Mouse (Mus musculus) hindbrain, postnatal 0 days (tissue): ENCODE results near the gene E130208F15Rik. TPM values are rescaled to one million over a fixed set of nuclear protein-coding genes. Genes with fewer than 3 reads are reported as not detected.

Source experiments
- ATAC-seq: fragments of 200-750 bp; cut with Nextera tagmentation; 2 replicates; pipeline ENCODE4 v1.8.0; 2017; ENCODE audit warnings: mild to moderate bottlenecking, moderate TSS enrichment, moderate library complexity
- DNase-seq: peaks from one replicate; pipeline ENCODE4 v3.0.0-alpha.2; 2015; ENCODE audit warnings: low spot score
- H3K27ac ChIP-seq: fragments of 300-500 bp; sonication (generic); 2 replicates; pipeline ENCODE4 v1.5.1; 2014; ENCODE audit warnings: mild to moderate bottlenecking
- H3K27me3 ChIP-seq: fragments of 300-500 bp; sonication (generic); 2 replicates; pipeline ENCODE4 v1.6.1; 2014; ENCODE audit warnings: low read length, mixed read lengths; ENCODE audit not compliant: insufficient read depth
- H3K36me3 ChIP-seq: fragments of 300-500 bp; sonication (generic); 2 replicates; pipeline ENCODE4 v1.6.1; 2014; ENCODE audit warnings: low read length, mixed read lengths; ENCODE audit not compliant: insufficient read depth
- H3K4me1 ChIP-seq: fragments of 300-500 bp; sonication (generic); 2 replicates; pipeline ENCODE4 v1.6.1; 2014; ENCODE audit warnings: antibody characterized with exemption, low read length, mixed read lengths; ENCODE audit not compliant: insufficient read depth
- H3K4me2 ChIP-seq: fragments of 300-500 bp; sonication (generic); 2 replicates; pipeline ENCODE4 v1.6.1; 2014; ENCODE audit warnings: low read depth, mild to moderate bottlenecking, low read length, moderate library complexity, mixed read lengths
- H3K4me3 ChIP-seq: fragments of 300-500 bp; sonication (generic); 2 replicates; pipeline ENCODE4 v1.5.1; 2014; ENCODE audit warnings: low read length
- H3K9ac ChIP-seq: fragments of 300-500 bp; sonication (generic); replicated peaks from 2 replicates; pipeline ENCODE4 v1.6.1; 2014; ENCODE audit warnings: mild to moderate bottlenecking, low read length, moderate library complexity, mixed read lengths
- H3K9me3 ChIP-seq: fragments of 300-500 bp; sonication (generic); 2 replicates; pipeline ENCODE4 v1.6.1; 2016; ENCODE audit warnings: low read length, mixed read lengths
- CTCF ChIP-seq: IDR thresholded peaks from 2 replicates; pipeline ENCODE4 v1.5.1; 2016; ENCODE audit warnings: antibody characterized with exemption, control low read depth, low read depth
- WGBS: fragments of 180-500 bp; shearing (Covaris S2); extraction: QIAGEN DNeasy Blood & Tissue Kit; methylation state at CpG from one replicate; pipeline ENCODE4 v1.1.7; 2014; 5-methylcytosine and 5-hydroxymethylcytosine counted together
- polyA plus RNA-seq: library from polyadenylated mRNA; unstranded; fragments of >200 nt; fragmentation: Nextera tagmentation; extraction: Ambion mirVana; gene quantifications from 2 replicates; pipeline ENCODE4 v1.2.1, GENCODE M21; 2015
- total RNA-seq: library from RNA; depleted of rRNA; stranded (reverse); fragments of >200 nt; gene quantifications from 2 replicates; pipeline ENCODE4 v1.2.3, GENCODE M21; 2014

The E130208F15Rik gene
- total and polyA plus RNA-seq, 2 experiments from 2014 or later, result 0.79 to 1.8 TPM

DNA sequence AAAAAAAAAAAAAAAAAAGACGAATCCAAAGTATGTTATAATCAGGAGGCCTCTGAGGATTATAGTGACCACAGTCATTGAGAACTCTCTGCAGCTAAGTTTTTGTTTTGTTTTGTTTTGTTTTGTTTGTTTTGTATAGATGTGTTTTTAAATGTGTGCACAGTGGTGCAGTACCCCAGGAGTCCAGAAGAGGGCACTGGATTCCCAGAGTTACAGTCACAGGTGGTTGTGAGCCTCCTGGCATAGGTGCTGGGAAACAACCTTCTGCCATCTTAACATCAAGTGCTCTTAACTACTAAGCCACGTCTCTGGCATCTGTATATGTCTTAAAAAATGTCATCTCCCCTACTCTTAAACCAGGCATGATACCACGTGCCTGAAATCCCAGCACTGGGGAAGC lies 20.6 kb upstream of the E130208F15Rik start:
- H3K4me3 ChIP-seq, result no peak overlapping the region
- peaks cover 67% of the 10 kb centered on the region for H3K36me3 ChIP-seq
- peak; percentile 21; the same call in 1 of the 2 replicates for ATAC-seq
- H3K4me2 ChIP-seq, result no peak overlapping the region
- no peaks in the 10 kb centered on the region for H3K4me1 ChIP-seq
- no peaks in the 10 kb centered on the region for H3K9me3 ChIP-seq
- peak; percentile 76 for TF ChIP-seq CTCF
- DNase-seq, result peak; percentile 69
- no peak overlapping the region for H3K9ac ChIP-seq
- no peaks in the 10 kb centered on the region for H3K27me3 ChIP-seq
- no peak overlapping the region for H3K27ac ChIP-seq
- 54% methylated on average over 3 of the region's 3 CpGs for WGBS

- H3K4me1 ChIP-seq, result peaks cover 6% of the 10 kb centered on the region; the same call in 1 of the 2 replicates
- 94% methylated on average over 16 of the region's 16 CpGs for WGBS
- H3K9ac ChIP-seq, result no peak overlapping the region
- no peak overlapping the region for H3K4me2 ChIP-seq
- H3K9me3 ChIP-seq, result no peaks in the 10 kb centered on the region
- H3K27ac ChIP-seq, result peak overlapping the region; percentile 16; the same call in 1 of the 2 replicates
- no peaks in the 10 kb centered on the region for H3K27me3 ChIP-seq
- H3K36me3 ChIP-seq, result peaks cover 43% of the 10 kb centered on the region
- ATAC-seq, result no peak
- TF ChIP-seq CTCF, result peak; percentile 60
- DNase-seq, result peak; percentile 50
- H3K4me3 ChIP-seq, result no peak overlapping the region
Observed at GRCm38 (mm10) chr7:30306083-30306779, 15.3 kb upstream of the E130208F15Rik start.

DNA sequence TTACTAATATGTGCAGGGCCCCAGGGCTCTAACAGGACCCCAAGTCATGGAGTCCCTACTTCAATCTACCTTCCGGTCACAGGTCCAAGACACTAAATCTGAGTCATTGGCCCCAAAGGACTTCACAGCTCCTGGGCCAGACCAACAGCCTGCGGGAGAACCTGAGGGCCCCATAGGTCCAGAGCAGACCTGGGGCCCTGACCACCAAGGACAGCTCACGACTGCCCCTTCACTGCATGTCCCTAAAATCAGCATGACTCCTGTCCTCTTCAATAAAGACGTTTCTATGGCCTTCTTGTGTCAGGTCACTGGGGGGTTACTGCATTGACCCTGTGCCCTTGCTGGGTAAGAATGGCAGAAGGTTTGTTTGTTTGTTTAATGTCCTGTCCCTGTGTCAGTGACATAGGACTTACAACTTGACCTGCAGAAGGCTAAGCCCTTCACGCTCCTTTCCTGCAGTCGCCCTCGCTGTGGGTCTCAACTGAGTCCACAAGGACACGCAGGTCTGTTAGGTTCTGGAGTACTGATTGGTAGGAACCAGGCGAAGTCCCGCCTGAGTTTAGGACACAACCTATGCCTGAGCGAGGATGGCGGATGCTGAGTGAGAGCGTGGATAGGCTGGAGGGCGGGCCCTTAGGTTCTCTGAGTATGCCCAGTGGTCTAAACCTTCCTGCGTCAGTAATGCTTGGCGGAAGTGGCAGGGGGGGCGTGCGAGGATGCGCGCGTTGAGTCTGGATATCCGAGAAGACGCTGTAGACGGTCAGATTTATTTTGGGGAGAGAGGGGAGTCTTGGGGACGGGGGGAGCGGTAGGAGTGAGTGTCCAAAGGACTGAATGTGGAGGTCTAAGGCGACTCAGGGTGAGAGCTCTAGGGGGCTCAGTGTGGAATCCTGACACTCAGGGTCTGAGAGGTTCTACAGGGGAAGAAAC lies 13.2 kb upstream of the E130208F15Rik start, which contains the start of gene Alkbh6:
Gene Alkbh6 (plus strand): TSS at position 642 of the 930 bp plus-strand sequence.
- 5% methylated on average over 27 of the region's 27 CpGs for WGBS

DNA sequence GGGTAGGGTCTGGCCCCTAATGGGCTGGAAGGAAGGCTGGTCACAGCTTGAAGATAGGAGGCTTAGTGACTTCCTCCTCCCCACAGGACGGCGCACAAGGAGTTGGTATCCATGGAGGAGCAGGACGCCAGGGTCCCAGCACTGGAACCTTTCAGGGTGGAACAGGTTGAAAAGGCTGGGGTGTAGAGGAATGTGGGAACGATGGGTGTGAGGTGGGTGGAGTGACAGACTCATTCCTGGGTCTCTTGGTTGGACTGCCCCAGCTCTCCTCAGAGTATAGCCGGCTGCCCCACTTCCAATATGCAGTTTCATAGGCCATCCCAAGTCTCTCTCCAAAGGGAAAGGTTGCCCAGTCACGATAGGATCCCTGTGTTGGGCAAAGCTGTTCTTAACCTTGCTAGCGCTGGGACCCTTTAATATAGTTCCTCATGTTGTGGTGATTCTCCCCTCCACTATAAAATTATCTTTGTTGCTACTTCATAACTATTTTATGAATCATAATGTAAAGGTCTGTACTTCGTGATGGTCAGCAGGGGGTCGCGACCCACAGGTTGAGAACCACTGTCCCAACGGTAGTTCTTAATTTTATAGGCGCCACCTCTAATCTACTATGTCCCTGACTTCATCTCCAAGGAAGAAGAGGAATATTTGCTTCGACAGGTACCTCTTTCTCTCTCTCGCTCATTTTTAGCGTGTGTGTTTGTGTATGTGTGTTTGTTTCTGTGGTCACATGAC lies 12.0 kb upstream of the E130208F15Rik start:
- Histone ChIP-seq H3K4me1 (peaks cover 6% of the 10 kb centered on the region; the same call in 1 of the 2 replicates), H3K27ac (0 out of 2 replicates have a peak overlapping the region, but pooled peaks have one; percentile 33), H3K9me3 (no peaks in the 10 kb centered on the region), H3K4me2 (peak overlapping the region; percentile 96), H3K4me3 (peak overlapping the region; percentile 66), H3K36me3 (peaks cover 20% of the 10 kb centered on the region), H3K9ac (peak overlapping the region; percentile 63), H3K27me3 (no peaks in the 10 kb centered on the region)
- no peak for TF ChIP-seq CTCF
- DNase-seq (no peak), ATAC-seq (no peak)
- WGBS, result 60% methylated on average over 15 of the region's 15 CpGs

More for the DNA sequence above, 13.2 kb upstream of the E130208F15Rik start, which contains the start of gene Alkbh6:
- TF ChIP-seq CTCF, result peak; percentile 8; the same call in 1 of the 2 replicates
- Histone ChIP-seq H3K9me3 (no peaks in the 10 kb centered on the region), H3K36me3 (peaks cover 27% of the 10 kb centered on the region), H3K9ac (peak within 1 kb of the TSS; percentile 63), H3K27me3 (no peaks in the 10 kb centered on the region), H3K4me1 (peaks cover 6% of the 10 kb centered on the region; the same call in 1 of the 2 replicates), H3K4me3 (peak within 1 kb of the TSS; percentile 66), H3K4me2 (peak within 1 kb of the TSS; percentile 96), H3K27ac (peak within 1 kb of the TSS; percentile 73)
- DNase-seq (peak; percentile 98), ATAC-seq (peak; percentile 99)

DNA sequence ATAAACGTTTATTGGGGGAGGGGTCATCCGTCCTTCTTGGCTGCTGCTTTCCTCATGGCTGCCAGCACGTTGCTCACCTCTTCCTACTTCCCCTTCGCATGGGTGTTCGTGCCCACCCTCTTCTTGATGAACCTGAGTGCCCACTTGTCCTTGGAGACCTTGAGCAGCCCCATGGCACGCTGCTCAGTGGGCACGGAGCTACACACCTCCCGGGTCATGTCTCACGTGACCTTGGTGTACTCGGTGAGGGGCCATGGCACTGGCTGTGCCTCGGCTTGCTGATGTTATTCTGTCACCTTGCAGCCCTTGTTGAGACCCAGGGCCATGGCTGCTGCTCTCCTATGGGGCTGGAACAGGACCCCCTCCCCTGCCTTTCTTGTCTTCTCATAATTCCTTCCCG lies 11.4 kb upstream of the E130208F15Rik start:
- ATAC-seq (no peak), DNase-seq (no peak)
- peaks cover 20% of the 10 kb centered on the region for H3K36me3 ChIP-seq
- H3K4me1 ChIP-seq, result peaks cover 6% of the 10 kb centered on the region; the same call in 1 of the 2 replicates
- H3K9me3 ChIP-seq, result no peaks in the 10 kb centered on the region
- no peak for TF ChIP-seq CTCF
- no peaks in the 10 kb centered on the region for H3K27me3 ChIP-seq
- no peak overlapping the region for H3K27ac ChIP-seq
- H3K9ac ChIP-seq, result no peak overlapping the region
- no peak overlapping the region for H3K4me2 ChIP-seq
- H3K4me3 ChIP-seq, result no peak overlapping the region
- WGBS, result 89% methylated on average over 12 of the region's 12 CpGs
